Mouse (Mus musculus) spleen, adult 2 months (tissue): ENCODE data around the gene Dbnl.

Experiments used
- CTCF ChIP-seq: fragments of 200-500 bp; IDR thresholded peaks from 2 replicates; pipeline ENCODE4 v1.5.1; 2011; ENCODE audit warnings: mild to moderate bottlenecking, inconsistent platforms; ENCODE audit not compliant: insufficient read depth, insufficient read length, insufficient replicate concordance; ENCODE audit errors: extremely low read depth
- POLR2A ChIP-seq: fragments of 200-500 bp; IDR thresholded peaks from 2 replicates; pipeline ENCODE4 v1.6.1; 2011; ENCODE audit warnings: low read depth, low read length, inconsistent platforms

DNA sequence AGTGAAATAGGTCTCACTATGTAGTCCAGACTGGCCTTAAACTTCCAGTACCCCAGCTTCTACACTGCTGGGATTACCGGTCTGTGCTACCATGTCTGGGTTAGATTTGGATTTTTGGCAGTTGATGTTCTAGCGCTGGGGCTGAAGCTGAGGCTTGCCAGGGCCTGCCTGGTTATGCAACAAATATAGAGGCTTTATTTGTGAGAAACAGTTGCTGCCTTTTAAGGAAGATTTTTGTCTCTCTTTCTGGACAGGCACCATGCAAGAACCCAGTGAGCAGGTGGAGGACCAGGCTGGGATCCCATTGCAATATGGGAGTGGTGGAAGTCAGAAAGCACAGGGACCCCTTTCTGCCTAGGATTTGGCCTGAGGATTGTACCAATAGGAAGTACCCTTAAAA lies 53.5 kb downstream of the Dbnl start:
- TF ChIP-seq CTCF = no peak
- TF ChIP-seq POLR2A = no peak
